Mouse (Mus musculus): ENCODE results near the gene Tmem246.

The Tmem246 gene

GRCm38 (mm10) chr4:49547544-49548219, 50.0 kb downstream of the Tmem246 start:
- no peak for DNase-seq (ENCODE audit: low read depth, low spot score)
- Histone ChIP-seq H3K27me3 (ENCODE audit: control insufficient read depth, insufficient read depth, low read length, poor library complexity, severe bottlenecking) (no peaks in the 10 kb centered on the region), H3K36me3 (ENCODE audit: control insufficient read depth, insufficient read depth, low read length, poor library complexity, severe bottlenecking) (no peaks in the 10 kb centered on the region)

- DNase-seq (ENCODE audit: low read depth, low spot score), result no peak
- no peaks in the 10 kb centered on the region for H3K27me3 ChIP-seq (ENCODE audit: control insufficient read depth, insufficient read depth, low read length, poor library complexity, severe bottlenecking)
- no peaks in the 10 kb centered on the region for H3K36me3 ChIP-seq (ENCODE audit: control insufficient read depth, insufficient read depth, low read length, poor library complexity, severe bottlenecking)
These were observed 50.7 kb downstream of the Tmem246 start for GRCm38 (mm10) chr4:49546873-49547543.

GRCm38 (mm10) chr4:49546026-49546425, 51.6 kb downstream of the Tmem246 start:
- H3K36me3 ChIP-seq (ENCODE audit: control insufficient read depth, insufficient read depth, low read length, poor library complexity, severe bottlenecking), result no peaks in the 10 kb centered on the region
- H3K27me3 ChIP-seq (ENCODE audit: control insufficient read depth, insufficient read depth, low read length, poor library complexity, severe bottlenecking), result no peaks in the 10 kb centered on the region
- DNase-seq (ENCODE audit: low read depth, low spot score), result no peak

GRCm38 (mm10) chr4:49540966-49541365, 56.7 kb downstream of the Tmem246 start:
- Histone ChIP-seq H3K27me3 (ENCODE audit: control insufficient read depth, insufficient read depth, low read length, poor library complexity, severe bottlenecking) (no peaks in the 10 kb centered on the region), H3K36me3 (ENCODE audit: control insufficient read depth, insufficient read depth, low read length, poor library complexity, severe bottlenecking) (no peaks in the 10 kb centered on the region)
- DNase-seq (ENCODE audit: low read depth, low spot score), result no peak

- Histone ChIP-seq H3K36me3 (ENCODE audit: control insufficient read depth, insufficient read depth, low read length, poor library complexity, severe bottlenecking) (no peaks in the 10 kb centered on the region), H3K27me3 (ENCODE audit: control insufficient read depth, insufficient read depth, low read length, poor library complexity, severe bottlenecking) (no peaks in the 10 kb centered on the region)
- no peak for DNase-seq (ENCODE audit: low read depth, low spot score)
These were observed 58.0 kb downstream of the Tmem246 start for GRCm38 (mm10) chr4:49539665-49540064.

- Histone ChIP-seq H3K27me3 (ENCODE audit: control insufficient read depth, insufficient read depth, low read length, poor library complexity, severe bottlenecking) (no peaks in the 10 kb centered on the region), H3K36me3 (ENCODE audit: control insufficient read depth, insufficient read depth, low read length, poor library complexity, severe bottlenecking) (no peaks in the 10 kb centered on the region)
- no peak for DNase-seq (ENCODE audit: low read depth, low spot score)
These were observed 61.0 kb downstream of the Tmem246 start for GRCm38 (mm10) chr4:49536671-49537070.

- H3K27me3 ChIP-seq (ENCODE audit: control insufficient read depth, insufficient read depth, low read length, poor library complexity, severe bottlenecking), result no peaks in the 10 kb centered on the region
- H3K36me3 ChIP-seq (ENCODE audit: control insufficient read depth, insufficient read depth, low read length, poor library complexity, severe bottlenecking), result no peaks in the 10 kb centered on the region
- DNase-seq (ENCODE audit: low read depth, low spot score), result no peak
These were observed 61.9 kb downstream of the Tmem246 start for GRCm38 (mm10) chr4:49535675-49536294.

- Histone ChIP-seq H3K36me3 (ENCODE audit: control insufficient read depth, insufficient read depth, low read length, poor library complexity, severe bottlenecking) (no peaks in the 10 kb centered on the region; the same call in 1 of the 2 replicates), H3K27me3 (ENCODE audit: control insufficient read depth, insufficient read depth, low read length, poor library complexity, severe bottlenecking) (no peaks in the 10 kb centered on the region)
- DNase-seq (ENCODE audit: low read depth, low spot score), result no peak
These were observed 62.6 kb downstream of the Tmem246 start for GRCm38 (mm10) chr4:49535036-49535435.
